Mouse (Mus musculus): ENCODE measurements around the gene Ankib1. TPM values are rescaled to one million over a fixed set of nuclear protein-coding genes. Genes with fewer than 3 reads are reported as not detected.

Ankib1 gene
- polyA plus RNA-seq, 1 experiment from 2014 or later, result 15.0 TPM

DNA sequence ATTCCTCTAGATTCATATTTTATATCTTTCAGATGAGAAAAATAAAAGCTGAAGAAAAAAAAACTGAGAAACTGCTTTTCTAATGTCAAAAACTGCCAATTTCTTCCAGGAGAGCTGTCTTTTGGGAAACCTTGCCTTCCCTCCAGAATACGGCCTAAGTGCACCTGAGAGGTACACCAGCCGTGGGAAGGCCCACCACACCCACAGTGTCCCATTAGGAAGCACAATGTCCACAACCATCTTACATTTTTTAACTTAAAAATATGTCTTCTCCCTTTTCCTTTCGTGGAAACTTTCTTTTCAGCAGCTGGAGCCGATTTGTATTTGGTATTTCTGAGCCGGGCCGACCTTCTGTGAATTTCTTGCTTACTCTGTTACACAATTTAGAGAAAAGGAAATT lies 156.2 kb downstream of the Ankib1 start:
- peak overlapping the region; percentile 37 for H3K4me2 ChIP-seq
- 33% methylated on average over 6 of the region's 6 CpGs for WGBS
- ATAC-seq (ENCODE audit: low FRiP score), result no peak
- 0 out of 2 replicates have a peak, but pooled peaks cover 8% of the 10 kb centered on the region for H3K36me3 ChIP-seq (ENCODE audit: control insufficient read depth, insufficient read depth, low read length)
- no peaks in the 10 kb centered on the region for H3K27me3 ChIP-seq (ENCODE audit: control insufficient read depth, insufficient read depth, low read length)
- H3K9me3 ChIP-seq (ENCODE audit: control insufficient read depth, low read length), result no peaks in the 10 kb centered on the region
- peak overlapping the region; percentile 93; the same call in 1 of the 2 replicates for H3K9ac ChIP-seq (ENCODE audit: low read length)
- peak overlapping the region; percentile 94 for H3K4me3 ChIP-seq (ENCODE audit: low read depth, low read length)
- H3K27ac ChIP-seq (ENCODE audit: low read depth, low read length), result no peak overlapping the region
- DNase-seq (ENCODE audit: low spot score, missing footprints), result peak; percentile 86
- H3K4me1 ChIP-seq (ENCODE audit: control insufficient read depth, insufficient read depth, low read length), result no peaks in the 10 kb centered on the region; the same call in 1 of the 2 replicates

DNA sequence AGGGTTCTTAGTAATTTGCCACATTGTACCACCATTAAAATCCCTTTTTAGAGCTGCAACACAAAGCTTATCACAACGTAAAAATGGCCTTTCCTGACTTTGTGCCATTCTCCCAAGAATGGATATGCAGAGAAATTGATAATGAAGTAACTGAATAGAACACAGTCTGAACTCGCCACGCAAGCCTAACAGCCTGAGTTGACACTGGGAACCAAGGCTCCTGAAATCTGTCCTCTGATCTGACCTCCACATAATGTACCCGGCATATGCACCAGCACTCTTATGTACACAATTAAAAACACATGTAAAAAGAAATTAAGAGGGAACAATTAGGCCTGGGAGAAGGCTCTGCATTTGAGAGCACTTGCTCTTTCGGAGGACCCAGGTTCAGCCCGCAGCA lies 157.4 kb downstream of the Ankib1 start:
- 93% methylated on average over 6 of the region's 6 CpGs for WGBS
- Histone ChIP-seq H3K4me1 (ENCODE audit: control insufficient read depth, insufficient read depth, low read length) (no peaks in the 10 kb centered on the region; the same call in 1 of the 2 replicates), H3K27ac (ENCODE audit: low read depth, low read length) (no peak overlapping the region), H3K9ac (ENCODE audit: low read length) (no peak overlapping the region), H3K4me2 (no peak overlapping the region), H3K9me3 (ENCODE audit: control insufficient read depth, low read length) (no peaks in the 10 kb centered on the region), H3K36me3 (ENCODE audit: control insufficient read depth, insufficient read depth, low read length) (0 out of 2 replicates have a peak, but pooled peaks cover 8% of the 10 kb centered on the region), H3K4me3 (ENCODE audit: low read depth, low read length) (no peak overlapping the region), H3K27me3 (ENCODE audit: control insufficient read depth, insufficient read depth, low read length) (no peaks in the 10 kb centered on the region)
- DNase-seq (ENCODE audit: low spot score, missing footprints) (peak; percentile 57), ATAC-seq (ENCODE audit: low FRiP score) (no peak)

- DNase-seq (ENCODE audit: low spot score, missing footprints) (peak; percentile 76), ATAC-seq (ENCODE audit: low FRiP score) (no peak)
- Histone ChIP-seq H3K4me3 (ENCODE audit: low read depth, low read length) (no peak overlapping the region), H3K9me3 (ENCODE audit: control insufficient read depth, low read length) (no peaks in the 10 kb centered on the region), H3K27ac (ENCODE audit: low read depth, low read length) (no peak overlapping the region), H3K36me3 (ENCODE audit: control insufficient read depth, insufficient read depth, low read length) (0 out of 2 replicates have a peak, but pooled peaks cover 8% of the 10 kb centered on the region), H3K27me3 (ENCODE audit: control insufficient read depth, insufficient read depth, low read length) (no peaks in the 10 kb centered on the region), H3K4me2 (no peak overlapping the region), H3K9ac (ENCODE audit: low read length) (no peak overlapping the region), H3K4me1 (ENCODE audit: control insufficient read depth, insufficient read depth, low read length) (no peaks in the 10 kb centered on the region; the same call in 1 of the 2 replicates)
- WGBS, result 94% methylated on average over 6 of the region's 6 CpGs
These were observed 158.1 kb downstream of the Ankib1 start for GRCm38 (mm10) chr5:3644621-3645020.

Small RNA genes lying within 50 kb of the gene (microRNA-seq; reads per million reads assigned to microRNA genes)
- not detected for gene Gm22926
- not detected for gene Gm26238

Other genes starting within 250 kb of the Ankib1 start
- gene 1700109H08Rik, start 231.4 kb downstream of the Ankib1 start, polyA plus RNA-seq (2014; fragmentation: Nextera tagmentation; extraction: Ambion mirVana), result 2.0 and 3.4 TPM in 2 replicates
- gene Pex1, start 206.9 kb downstream of the Ankib1 start, polyA plus RNA-seq (2014; fragmentation: Nextera tagmentation; extraction: Ambion mirVana), result 13.3 and 13.6 TPM in 2 replicates
- gene Rbm48, start 206.3 kb downstream of the Ankib1 start, polyA plus RNA-seq (2014; fragmentation: Nextera tagmentation; extraction: Ambion mirVana), result 13.8 and 15.9 TPM in 2 replicates
- gene Tmbim7, start 151.7 kb downstream of the Ankib1 start, polyA plus RNA-seq (2014; fragmentation: Nextera tagmentation; extraction: Ambion mirVana), result not detected in 2 replicates
- 86.4 and 88.8 TPM in 2 replicates for gene Gatad1, start 145.7 kb downstream of the Ankib1 start, polyA plus RNA-seq (2014; fragmentation: Nextera tagmentation; extraction: Ambion mirVana)
- 68.0 and 77.8 TPM in 2 replicates for gene Krit1, start 259 bp upstream of the Ankib1 start, polyA plus RNA-seq (2014; fragmentation: Nextera tagmentation; extraction: Ambion mirVana)
- gene Lrrd1, start 42.2 kb upstream of the Ankib1 start, polyA plus RNA-seq (2014; fragmentation: Nextera tagmentation; extraction: Ambion mirVana), result 0.10 TPM in 1 of 2 replicates, not detected in the other
- gene Mterf1a, start 91.0 kb upstream of the Ankib1 start, polyA plus RNA-seq (2014; fragmentation: Nextera tagmentation; extraction: Ambion mirVana), result 10.4 and 12.2 TPM in 2 replicates
- gene Akap9, start 125.1 kb upstream of the Ankib1 start, polyA plus RNA-seq (2014; fragmentation: Nextera tagmentation; extraction: Ambion mirVana), result 149 and 172 TPM in 2 replicates

Data from midbrain, embryonic 11.5 days (tissue).